8 mouse cellular contexts compared by ENCODE assay signal in genomic region chr13:92986719-92987553, GRCm38 (mm10).
DNase-seq lines count a peak whose midpoint lies in the region; ATAC-seq lines count a peak whose summit lies in the region.

No protein-coding gene starts in this region.

- peak; percentile 75 for ATAC-seq in hindbrain, embryonic 13.5 days (ENCODE audit: low FRiP score)

- H3K9me3 ChIP-seq in hindbrain, embryonic 13.5 days, result no peaks in the 10 kb centered on the region

- peak overlapping the region; percentile 49 for H3K4me2 ChIP-seq in hindbrain, embryonic 13.5 days

- H3K27ac ChIP-seq in hindbrain, embryonic 13.5 days, result no peak overlapping the region

- H3K36me3 ChIP-seq in hindbrain, embryonic 13.5 days, result no peaks in the 10 kb centered on the region

- H3K9ac ChIP-seq in hindbrain, embryonic 13.5 days, result no peak overlapping the region

- H3K4me3 ChIP-seq in hindbrain, embryonic 13.5 days, result peak overlapping the region; percentile 19

- H3K4me1 ChIP-seq in hindbrain, embryonic 13.5 days (replicated peaks), result no peaks in the 10 kb centered on the region; the same call in 1 of the 2 replicates

- H3K27me3 ChIP-seq in hindbrain, embryonic 13.5 days, result no peaks in the 10 kb centered on the region

- 47% methylated on average over 17 of the region's 17 CpGs for WGBS in hindbrain, embryonic 13.5 days

- DNase-seq in MN1 (ENCODE audit: low spot score), result peak; percentile 63
- peak; percentile 80 to 87 for DNase-seq in cerebellum, adult 18-20 months
- DNase-seq in forelimb bud, embryonic 11.5 days (ENCODE audit: low read depth, low spot score), result peak; percentile 72
- peak; percentile 76 to 79 for DNase-seq in layer of hippocampus, postnatal 14 days (ENCODE audit: low spot score in 2 of 2)
- peak; percentile 86 for DNase-seq in lung, postnatal 36 days
- DNase-seq in right cerebral cortex, adult 2 months (ENCODE audit: low spot score in 2 of 2), result peak; percentile 85 to 88
- DNase-seq in urinary bladder, postnatal 14 days (ENCODE audit: low spot score), result peak; percentile 76
